Mouse (Mus musculus) limb, embryonic 14.5 days (tissue): ENCODE measurements around the gene Mrps31. TPM values are rescaled to one million over a fixed set of nuclear protein-coding genes. Genes with fewer than 3 reads are reported as not detected.

Experiments
- ATAC-seq: fragments of 200-750 bp; cut with Nextera tagmentation; 2 replicates; pipeline ENCODE4 v1.8.0; 2017; ENCODE audit warnings: low read depth, moderate number of reproducible peaks, moderate TSS enrichment; ENCODE audit not compliant: low FRiP score
- DNase-seq: peaks from one replicate; pipeline ENCODE4 v3.0.0-alpha.2; 2015; ENCODE audit warnings: low spot score
- H3K27ac ChIP-seq: fragments of 300-500 bp; sonication (generic); replicated peaks from 2 replicates; pipeline ENCODE4 v1.5.1; 2014; ENCODE audit warnings: low read depth, mild to moderate bottlenecking, low read length, moderate library complexity, mixed read lengths
- H3K27me3 ChIP-seq: fragments of 300-500 bp; sonication (generic); 2 replicates; pipeline ENCODE4 v1.6.1; 2014; ENCODE audit warnings: low read length, mixed read lengths; ENCODE audit not compliant: control insufficient read depth, insufficient read depth
- H3K36me3 ChIP-seq: fragments of 300-500 bp; sonication (generic); 2 replicates; pipeline ENCODE4 v1.6.1; 2014; ENCODE audit warnings: mild to moderate bottlenecking, low read length, moderate library complexity, mixed read lengths; ENCODE audit not compliant: control insufficient read depth, insufficient read depth
- H3K4me1 ChIP-seq: fragments of 300-500 bp; sonication (generic); 2 replicates; pipeline ENCODE4 v1.6.1; 2014; ENCODE audit warnings: antibody characterized with exemption, low read length, mixed read lengths; ENCODE audit not compliant: control insufficient read depth, insufficient read depth
- H3K4me2 ChIP-seq: fragments of 300-500 bp; sonication (generic); replicated peaks from 2 replicates; pipeline ENCODE4 v1.6.1; 2014; ENCODE audit warnings: low read depth, mild to moderate bottlenecking, low read length, moderate library complexity; ENCODE audit not compliant: severe bottlenecking
- H3K4me3 ChIP-seq: fragments of 300-500 bp; sonication (generic); replicated peaks from 2 replicates; pipeline ENCODE4 v1.5.1; 2014; ENCODE audit warnings: low read length
- H3K9ac ChIP-seq: fragments of 300-500 bp; sonication (generic); 2 replicates; pipeline ENCODE4 v1.6.1; 2014; ENCODE audit warnings: mild to moderate bottlenecking, low read depth, low read length, moderate library complexity; ENCODE audit not compliant: severe bottlenecking
- H3K9me3 ChIP-seq: fragments of 300-500 bp; sonication (generic); 2 replicates; pipeline ENCODE4 v1.6.1; 2016; ENCODE audit warnings: low read length; ENCODE audit not compliant: control insufficient read depth
- POLR2A ChIP-seq: fragments of 200-500 bp; IDR thresholded peaks from 2 replicates; pipeline ENCODE4 v1.8.0; 2012; ENCODE audit warnings: inconsistent platforms, mild to moderate bottlenecking, moderate library complexity, borderline replicate concordance; ENCODE audit not compliant: insufficient read depth, insufficient read length; ENCODE audit errors: extremely low read depth
- WGBS: fragments of 180-500 bp; shearing (Covaris S2); extraction: QIAGEN DNeasy Blood & Tissue Kit; methylation state at CpG from one replicate; pipeline ENCODE4 v1.1.7; 2014; 5-methylcytosine and 5-hydroxymethylcytosine counted together
- polyA plus RNA-seq, 2 experiments: library from polyadenylated mRNA; depleted of rRNA in 1 of 2; stranded (reverse) in 1 of 2; unstranded in 1 of 2; fragments of >200 nt; fragmentation: Nextera tagmentation in 1 of 2; extraction: Ambion mirVana in 1 of 2; gene quantifications; 2 replicates each; pipeline versions ENCODE4 v1.2.1 to v1.2.3; 2012 to 2014

Mrps31 gene
- polyA plus RNA-seq, 2 experiments, result 20.1 to 35.0 TPM

GRCm38 (mm10) chr8:22410688-22411281 is 376 bp upstream of the Mrps31 start:
- TF ChIP-seq POLR2A, result no peak
- DNase-seq (no peak), ATAC-seq (no peak; the same call in 1 of the 2 replicates)
- Histone ChIP-seq H3K4me3 (peak overlapping the region; percentile 91), H3K9me3 (no peaks in the 10 kb centered on the region), H3K27me3 (no peaks in the 10 kb centered on the region), H3K27ac (peak overlapping the region; percentile 76), H3K9ac (peak overlapping the region; percentile 94), H3K4me1 (peaks cover 7% of the 10 kb centered on the region), H3K4me2 (peak overlapping the region; percentile 77), H3K36me3 (peaks cover 7% of the 10 kb centered on the region)
- WGBS, result 15% methylated on average over 16 of the region's 16 CpGs

DNA sequence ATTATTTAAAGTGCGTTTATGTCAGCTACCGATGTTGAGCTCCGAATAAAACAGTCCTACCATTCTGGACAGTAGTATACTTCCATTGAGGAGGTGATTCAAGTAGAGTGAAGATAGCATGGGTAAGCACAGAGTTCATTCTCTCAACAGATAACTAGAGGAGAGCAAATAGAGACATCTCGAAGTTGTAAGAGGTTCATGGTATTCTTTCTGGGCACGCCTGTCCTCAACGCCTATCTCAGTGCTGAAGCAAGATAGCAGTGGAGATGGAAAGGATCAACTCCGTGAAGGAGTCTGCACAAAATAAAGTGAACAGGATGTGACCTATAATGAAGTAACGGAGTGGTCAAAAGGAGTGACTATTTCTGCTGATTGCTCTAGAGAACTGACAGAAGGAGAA is 810 bp downstream of the Mrps31 start:
- DNase-seq (no peak), ATAC-seq (no peak)
- WGBS, result 23% methylated on average over 8 of the region's 8 CpGs
- H3K9ac ChIP-seq, result peak overlapping the region; percentile 94
- TF ChIP-seq POLR2A, result no peak
- H3K27ac ChIP-seq, result no peak overlapping the region
- H3K9me3 ChIP-seq, result no peaks in the 10 kb centered on the region
- peak overlapping the region; percentile 91 for H3K4me3 ChIP-seq
- peaks cover 18% of the 10 kb centered on the region for H3K36me3 ChIP-seq
- H3K4me1 ChIP-seq, result peaks cover 7% of the 10 kb centered on the region
- peak overlapping the region; percentile 77 for H3K4me2 ChIP-seq
- H3K27me3 ChIP-seq, result no peaks in the 10 kb centered on the region

Other genes starting within 250 kb of the Mrps31 start
- gene Nek3, start 244.9 kb upstream of the Mrps31 start, polyA plus RNA-seq (2012; rRNA removed), result 4.3 and 6.1 TPM in 2 replicates
- gene Nek3, start 244.9 kb upstream of the Mrps31 start, polyA plus RNA-seq (2014; fragmentation: Nextera tagmentation; extraction: Ambion mirVana), result 4.0 and 4.9 TPM in 2 replicates
- gene Ckap2, start 225.5 kb upstream of the Mrps31 start, polyA plus RNA-seq (2012; rRNA removed), result 30.6 and 36.7 TPM in 2 replicates
- 40.3 and 43.0 TPM in 2 replicates for gene Ckap2, start 225.5 kb upstream of the Mrps31 start, polyA plus RNA-seq (2014; fragmentation: Nextera tagmentation; extraction: Ambion mirVana)
- gene Vps36, start 218.6 kb upstream of the Mrps31 start, polyA plus RNA-seq (2012; rRNA removed), result 18.1 and 21.6 TPM in 2 replicates
- gene Vps36, start 218.6 kb upstream of the Mrps31 start, polyA plus RNA-seq (2014; fragmentation: Nextera tagmentation; extraction: Ambion mirVana), result 32.5 and 33.3 TPM in 2 replicates
- 10.6 and 11.0 TPM in 2 replicates for gene Thsd1, start 184.0 kb upstream of the Mrps31 start, polyA plus RNA-seq (2012; rRNA removed)
- 12.9 and 13.8 TPM in 2 replicates for gene Thsd1, start 184.0 kb upstream of the Mrps31 start, polyA plus RNA-seq (2014; fragmentation: Nextera tagmentation; extraction: Ambion mirVana)
- gene Tpte, start 127.9 kb upstream of the Mrps31 start, polyA plus RNA-seq (2012; rRNA removed), result not detected in 2 replicates
- gene Tpte, start 127.9 kb upstream of the Mrps31 start, polyA plus RNA-seq (2014; fragmentation: Nextera tagmentation; extraction: Ambion mirVana), result 0.07 TPM in 1 of 2 replicates, not detected in the other
- 9.2 and 9.7 TPM in 2 replicates for gene Slc25a15, start 12.8 kb upstream of the Mrps31 start, polyA plus RNA-seq (2012; rRNA removed)
- gene Slc25a15, start 12.8 kb upstream of the Mrps31 start, polyA plus RNA-seq (2014; fragmentation: Nextera tagmentation; extraction: Ambion mirVana), result 17.2 and 17.4 TPM in 2 replicates